Mouse (Mus musculus): ENCODE measurements around the gene Rsph14.

DNA sequence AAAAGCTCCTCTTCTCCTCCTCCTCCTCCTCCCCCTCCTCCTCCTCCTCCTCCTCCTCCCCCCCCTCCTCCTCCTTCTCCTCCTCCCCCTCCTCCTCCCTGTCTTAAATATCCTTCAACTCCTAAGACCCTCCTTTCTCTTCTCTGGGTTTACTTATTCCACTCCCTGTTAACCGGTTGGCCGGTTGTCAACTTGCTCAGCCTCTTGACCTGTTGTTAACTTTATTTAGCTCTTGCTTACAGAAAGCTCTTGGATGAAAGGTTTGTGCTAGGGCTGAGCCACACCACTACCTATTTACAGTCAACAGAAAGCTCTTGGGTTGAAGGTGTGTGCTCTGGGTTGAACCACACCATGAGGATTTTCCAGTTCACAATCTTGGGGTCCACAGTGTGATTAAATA, 12.1 kb downstream of the Rsph14 start:
- no peak for TF ChIP-seq POLR2A (IDR thresholded peaks at IDR 0.05; ENCODE audit: insufficient read depth, low read length)
- no peak for TF ChIP-seq CTCF (IDR thresholded peaks at IDR 0.05; ENCODE audit: low read depth, low read length)
- no peak for TF ChIP-seq EP300 (IDR thresholded peaks at IDR 0.05; ENCODE audit: insufficient read depth, low read depth, low read length)
